Mouse (Mus musculus): ENCODE data around the gene Mccc1. TPM values are rescaled to one million over a fixed set of nuclear protein-coding genes. Genes with fewer than 3 reads are reported as not detected.

Mccc1 gene
- total and polyA plus RNA-seq, 3 experiments, result 32.0 to 126 (median 114) TPM

DNA sequence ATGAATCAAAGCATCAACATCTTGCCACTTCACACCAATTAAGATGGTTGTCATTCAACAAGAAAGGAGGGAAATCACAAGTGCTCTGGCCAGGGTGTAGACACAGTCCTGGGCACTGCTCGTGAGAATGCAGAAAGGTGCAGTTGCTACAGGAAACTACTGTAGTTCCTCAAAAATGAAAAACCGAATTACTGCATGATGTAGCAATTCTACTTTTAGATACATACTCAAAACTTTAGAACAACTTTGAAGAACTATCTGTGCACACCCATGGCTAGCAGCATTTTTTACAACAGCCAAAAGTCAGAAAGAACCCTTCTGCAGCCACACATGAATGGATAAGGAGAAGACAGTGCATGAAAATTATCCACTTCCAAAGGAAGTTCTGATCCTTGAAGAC, 34.0 kb downstream of the Mccc1 start:
- DNase-seq, result no peak

DNA sequence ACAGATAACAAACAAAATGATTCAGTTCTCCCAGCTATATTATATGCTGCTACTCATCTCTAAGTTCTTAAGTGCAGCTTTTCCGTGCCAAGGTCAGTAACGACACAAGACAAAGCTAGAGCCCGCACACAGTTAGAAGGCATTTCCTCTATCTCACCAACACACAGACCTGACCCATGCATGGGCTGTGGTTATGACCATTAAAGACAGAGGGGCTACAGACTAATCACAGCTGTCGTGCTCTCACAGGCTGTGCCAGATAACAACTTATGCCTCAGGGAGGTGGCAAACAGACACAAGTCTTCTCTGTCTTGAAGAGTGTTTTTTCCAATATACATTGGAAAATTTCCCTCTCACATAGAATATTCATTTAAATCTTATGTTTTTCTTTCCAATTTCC, 35.5 kb downstream of the Mccc1 start:
- no peak for DNase-seq

DNA sequence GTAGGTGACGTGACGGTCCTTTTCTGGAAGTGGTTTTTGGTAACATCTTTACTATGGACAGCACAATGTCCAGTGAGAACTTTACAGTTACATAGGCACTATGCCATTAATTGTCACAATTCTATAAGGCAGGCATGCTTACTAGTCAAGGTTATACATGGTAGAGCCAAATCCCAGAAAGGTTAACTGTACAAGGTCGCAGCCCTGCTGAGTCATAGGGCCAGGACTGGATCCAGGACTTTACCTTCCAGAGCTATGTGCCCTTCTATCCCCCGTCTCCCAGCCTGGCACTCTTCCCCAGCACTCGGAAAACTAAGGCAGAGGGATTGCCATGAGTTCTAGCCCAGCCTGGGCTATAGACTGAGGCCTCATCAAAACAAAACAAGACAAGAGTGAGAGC, 36.6 kb downstream of the Mccc1 start:
- peak; percentile 45 for DNase-seq

DNA sequence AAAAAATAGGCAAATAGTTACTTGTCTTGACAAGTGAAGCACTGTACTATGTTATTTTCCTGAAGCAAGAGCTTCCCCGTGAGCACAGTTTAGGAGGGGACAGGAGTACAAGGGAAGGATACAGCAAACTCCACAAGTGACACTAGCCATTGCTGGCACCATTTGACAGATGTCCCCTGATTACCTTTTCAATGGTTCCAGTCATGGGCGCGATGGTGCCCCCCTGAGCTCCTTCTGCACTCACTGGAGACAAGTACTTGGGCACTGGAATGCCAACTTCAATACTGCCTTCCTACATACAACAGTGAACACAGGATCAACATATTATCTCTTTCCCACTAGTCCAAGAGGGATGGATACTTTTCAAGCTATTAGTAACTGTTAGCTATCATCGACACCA, 37.1 kb downstream of the Mccc1 start:
- no peak for DNase-seq

DNA sequence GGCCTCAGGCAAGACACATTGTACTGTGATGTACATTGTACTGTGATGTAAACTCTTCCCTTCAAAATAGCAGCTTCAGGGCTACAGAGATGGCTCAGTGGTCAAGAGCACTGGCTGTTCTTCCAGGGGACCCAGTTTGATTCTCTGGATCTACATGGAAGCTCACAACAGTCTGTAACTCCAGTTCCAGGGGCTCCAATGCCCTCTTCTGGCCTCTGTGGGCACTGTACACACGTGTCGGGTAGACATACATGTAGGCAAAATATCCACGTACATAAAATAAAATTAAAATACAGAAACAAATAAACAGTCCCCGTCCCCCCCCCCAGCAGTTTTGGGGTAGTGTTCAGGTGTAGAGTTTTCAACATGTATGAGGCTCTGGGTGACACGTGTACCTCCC, 37.5 kb downstream of the Mccc1 start:
- no peak for DNase-seq

DNA sequence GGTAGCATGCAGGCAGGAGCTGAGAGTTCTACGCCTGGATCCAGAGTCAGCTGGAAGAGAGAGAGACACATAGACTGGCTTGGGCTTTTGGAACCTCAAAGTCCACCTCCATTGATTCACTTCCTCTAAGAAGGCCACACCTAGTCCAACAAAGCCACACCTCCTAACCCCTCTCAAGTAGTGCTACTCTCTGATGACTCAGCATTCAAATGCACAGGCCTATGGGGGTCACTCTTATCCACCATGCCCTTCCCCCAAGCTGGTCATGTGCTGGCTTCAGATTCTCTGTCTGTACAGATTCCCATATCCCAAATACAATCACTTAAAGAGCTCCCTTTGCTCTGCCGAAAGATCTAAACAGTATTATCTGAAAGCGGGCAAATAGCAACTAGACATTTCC, 43.2 kb downstream of the Mccc1 start:
- no peak for DNase-seq

DNA sequence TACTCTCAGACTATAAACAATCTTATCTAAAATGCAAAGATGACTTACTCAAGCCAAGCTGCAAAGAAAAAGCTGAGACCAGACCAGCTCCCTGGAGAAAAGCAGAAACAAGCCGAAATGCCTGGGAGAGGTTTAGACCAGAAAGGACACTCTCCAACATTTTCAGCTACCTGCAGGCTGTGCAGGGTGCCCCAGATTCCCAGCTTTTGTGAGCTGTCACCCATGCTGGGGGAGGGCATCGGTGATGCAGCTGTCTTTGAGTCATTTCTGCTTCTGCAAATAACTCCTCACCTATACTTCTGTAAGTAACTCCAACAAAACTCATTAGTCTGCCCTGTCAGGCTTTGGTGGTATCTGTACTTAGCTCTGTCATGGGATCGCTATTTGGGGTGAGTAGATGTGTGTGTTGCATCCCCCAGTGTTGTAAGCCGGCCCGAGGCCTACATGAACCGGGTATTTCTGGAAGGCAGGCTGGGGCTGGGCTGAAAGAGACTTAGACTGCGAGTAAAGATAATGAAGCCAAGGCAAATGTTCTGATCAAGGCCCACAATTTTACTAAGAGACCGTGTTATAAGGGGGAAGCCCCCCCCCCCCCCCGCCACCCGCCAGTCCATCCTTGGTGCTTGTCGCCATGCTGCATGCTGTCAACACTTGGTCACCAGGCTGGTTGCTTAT, 45.4 kb downstream of the Mccc1 start:
- no peak for DNase-seq

DNA sequence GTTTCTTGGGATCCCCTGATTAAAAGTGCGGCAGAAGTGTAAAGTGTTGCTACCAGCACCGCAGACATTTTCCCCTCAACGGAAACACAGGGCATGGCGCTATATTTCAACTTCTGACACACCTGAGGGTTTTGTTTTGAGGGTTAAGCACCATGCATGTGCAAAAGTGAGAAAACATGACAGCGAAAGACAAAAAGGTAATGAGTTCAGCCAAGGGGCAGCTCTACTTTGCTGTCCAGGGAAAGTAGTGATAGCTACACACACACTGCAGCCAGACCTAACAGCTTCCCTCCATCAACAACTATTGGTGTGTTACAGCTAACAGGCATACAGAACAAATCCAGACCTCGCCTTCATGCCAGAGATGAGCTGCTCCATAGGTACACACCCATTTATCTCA, 46.7 kb downstream of the Mccc1 start:
- DNase-seq, result no peak

DNA sequence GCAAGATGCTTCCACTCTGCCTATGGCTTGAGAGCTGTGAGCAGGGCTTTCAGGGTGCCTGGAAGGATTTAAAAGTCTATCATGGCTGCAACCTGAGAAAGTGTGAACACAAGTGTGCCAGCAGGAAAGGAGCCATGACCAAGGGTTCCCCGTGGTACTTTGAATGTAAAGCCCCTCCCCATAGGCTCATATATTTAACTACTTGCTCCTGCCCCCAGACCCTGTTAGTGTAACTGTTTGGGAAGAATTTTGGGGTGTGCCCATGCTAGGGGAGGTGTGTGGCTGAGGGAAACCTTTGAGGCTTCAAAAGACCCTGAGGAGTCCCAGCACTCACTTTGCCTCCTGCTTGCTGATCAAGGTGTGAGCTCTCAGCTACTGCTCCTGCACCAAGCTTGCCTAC, 47.3 kb downstream of the Mccc1 start:
- no peak for DNase-seq

DNA sequence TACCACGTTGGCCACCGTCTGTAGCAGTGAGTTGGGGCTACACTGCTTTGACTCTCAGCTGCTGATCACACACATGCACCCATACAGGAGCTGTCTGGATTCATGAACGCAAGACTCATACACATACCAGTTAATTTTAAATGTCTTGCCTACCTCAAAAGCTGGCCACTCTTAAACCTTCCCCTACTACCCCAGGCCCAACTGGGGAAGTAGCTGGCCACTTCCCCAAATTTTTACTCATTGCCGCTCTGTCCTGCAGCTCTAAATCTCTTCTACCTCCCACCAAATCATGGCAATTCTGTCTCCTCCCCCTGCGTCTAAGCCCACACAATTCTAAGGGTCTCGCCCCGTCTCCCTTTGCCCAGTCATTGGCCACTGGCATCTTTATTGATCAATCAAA, 52.3 kb downstream of the Mccc1 start:
- no peak for DNase-seq

DNA sequence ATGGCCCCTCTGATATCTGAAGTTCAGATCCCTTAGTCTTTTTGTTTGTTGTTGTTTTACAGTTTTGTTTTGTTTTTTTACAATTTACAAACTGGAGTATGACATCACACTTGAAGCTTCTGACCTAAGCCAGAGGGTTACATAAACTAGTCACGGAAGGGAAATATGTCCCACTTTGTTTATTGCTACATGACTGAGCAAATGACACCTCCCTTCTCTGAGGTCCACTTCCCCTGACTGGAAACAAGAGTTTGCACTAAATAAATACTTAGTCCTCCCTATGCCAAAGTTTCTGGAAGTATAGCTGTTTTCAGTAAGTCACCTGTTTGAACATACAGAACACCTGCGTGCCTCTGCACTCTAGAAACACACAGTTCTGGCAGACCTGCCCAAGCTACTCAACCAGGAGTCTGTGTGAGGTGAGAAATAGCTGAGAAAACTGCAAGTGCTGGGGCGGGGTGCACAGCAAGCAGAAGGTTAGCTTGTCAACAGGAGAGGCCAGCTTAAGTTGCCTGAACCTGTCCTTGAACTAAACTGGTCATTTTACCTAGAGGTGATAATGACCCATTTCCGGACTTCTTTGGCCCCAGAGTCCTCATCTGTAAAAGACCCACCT, 59.9 kb downstream of the Mccc1 start:
- no peak for DNase-seq

DNA sequence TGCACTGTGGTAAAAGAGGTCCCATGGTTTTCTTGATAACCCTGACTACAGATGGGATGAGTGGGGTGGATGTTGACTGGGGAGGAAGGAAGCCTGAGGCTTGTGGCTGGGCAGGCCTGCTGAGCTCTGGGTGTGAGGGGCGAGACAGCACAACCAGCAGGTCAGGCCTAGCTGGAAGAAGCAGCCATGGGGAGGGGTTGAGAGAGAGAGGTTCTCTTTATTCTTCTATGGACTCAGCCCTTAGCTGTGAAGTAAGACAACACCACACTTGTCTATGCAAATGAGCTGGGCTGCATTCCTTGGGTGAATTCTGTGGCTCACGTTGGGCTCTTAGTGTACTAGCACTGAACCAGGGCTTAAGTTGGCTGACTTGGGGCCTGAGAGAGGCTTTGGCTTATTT, 60.4 kb downstream of the Mccc1 start:
- no peak for DNase-seq

DNA sequence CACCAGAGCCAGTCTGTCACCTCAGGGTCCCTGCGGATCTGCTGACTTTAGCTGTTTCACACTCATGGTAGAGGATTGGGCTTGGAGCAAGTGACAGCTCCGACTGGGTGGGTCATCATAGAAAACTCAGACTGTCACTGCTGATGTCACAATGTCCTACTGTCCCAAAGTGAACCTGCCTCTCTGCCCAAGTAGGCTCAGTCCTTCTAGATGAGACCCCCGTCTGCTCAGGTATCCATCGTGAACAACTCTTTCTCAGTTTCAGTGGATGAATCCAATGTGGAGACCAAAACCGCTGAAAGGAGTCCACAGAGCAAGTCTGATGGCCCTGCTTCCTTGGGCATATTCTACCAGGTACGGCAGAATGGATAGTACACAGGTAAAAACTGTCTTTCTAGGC, 63.1 kb downstream of the Mccc1 start, which contains the start of gene Dcun1d1:
Gene Dcun1d1, minus strand, starts transcription at position 101 of the 400 bp plus-strand sequence.
- DNase-seq, result no peak

DNA sequence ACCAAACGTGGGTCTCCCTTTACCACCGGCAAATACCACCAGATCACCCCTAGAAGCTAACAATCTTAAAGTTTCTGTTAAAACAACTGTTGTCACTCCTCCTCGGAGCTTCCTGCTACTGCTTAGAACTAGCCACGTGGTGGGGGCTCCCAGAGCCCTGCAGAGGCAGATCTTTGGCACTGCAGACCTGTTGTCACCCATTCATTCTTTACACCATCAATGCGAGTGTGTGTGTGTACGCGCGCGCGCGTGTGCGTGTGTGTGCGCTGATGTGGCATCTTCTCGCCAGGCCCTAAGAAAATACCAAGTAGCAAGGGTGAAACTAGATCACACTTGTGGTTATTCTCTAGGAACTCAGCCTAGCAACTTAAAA, 67.1 kb downstream of the Mccc1 start:
- DNase-seq, result no peak

DNA sequence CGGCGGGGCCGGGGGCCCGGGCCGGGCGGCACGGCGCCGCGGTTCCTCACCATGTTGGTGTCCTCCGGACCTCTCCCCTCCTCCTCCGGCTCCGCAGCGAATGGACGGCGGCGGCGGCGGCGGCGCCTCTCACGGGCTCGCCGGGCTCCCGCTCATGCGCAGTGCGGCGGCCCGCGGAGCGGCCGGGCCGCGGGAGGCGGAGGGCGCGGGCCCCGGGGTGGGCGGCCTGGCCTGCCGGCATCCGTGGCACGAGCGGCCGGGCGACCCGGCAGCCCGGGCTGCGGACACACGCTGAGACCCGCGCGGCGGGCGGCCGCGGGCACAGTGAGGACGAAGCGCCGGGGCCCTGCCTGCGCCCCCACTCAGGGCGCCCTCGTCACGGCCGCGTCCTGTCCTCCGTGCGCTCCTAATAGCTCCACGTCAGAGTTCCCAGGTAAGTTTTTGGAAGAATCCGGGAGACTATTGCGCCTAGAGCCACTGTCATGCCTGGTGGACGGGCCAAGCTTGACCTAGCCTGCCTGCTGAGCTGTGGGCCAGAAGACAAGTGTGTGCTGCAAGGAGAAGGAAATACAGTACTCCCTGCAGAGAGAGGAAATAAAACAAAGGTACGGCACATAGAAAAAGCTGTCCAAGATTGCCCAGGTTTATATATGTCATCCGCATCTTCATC, 67.6 kb downstream of the Mccc1 start:
- peak; percentile 92 for DNase-seq

DNA sequence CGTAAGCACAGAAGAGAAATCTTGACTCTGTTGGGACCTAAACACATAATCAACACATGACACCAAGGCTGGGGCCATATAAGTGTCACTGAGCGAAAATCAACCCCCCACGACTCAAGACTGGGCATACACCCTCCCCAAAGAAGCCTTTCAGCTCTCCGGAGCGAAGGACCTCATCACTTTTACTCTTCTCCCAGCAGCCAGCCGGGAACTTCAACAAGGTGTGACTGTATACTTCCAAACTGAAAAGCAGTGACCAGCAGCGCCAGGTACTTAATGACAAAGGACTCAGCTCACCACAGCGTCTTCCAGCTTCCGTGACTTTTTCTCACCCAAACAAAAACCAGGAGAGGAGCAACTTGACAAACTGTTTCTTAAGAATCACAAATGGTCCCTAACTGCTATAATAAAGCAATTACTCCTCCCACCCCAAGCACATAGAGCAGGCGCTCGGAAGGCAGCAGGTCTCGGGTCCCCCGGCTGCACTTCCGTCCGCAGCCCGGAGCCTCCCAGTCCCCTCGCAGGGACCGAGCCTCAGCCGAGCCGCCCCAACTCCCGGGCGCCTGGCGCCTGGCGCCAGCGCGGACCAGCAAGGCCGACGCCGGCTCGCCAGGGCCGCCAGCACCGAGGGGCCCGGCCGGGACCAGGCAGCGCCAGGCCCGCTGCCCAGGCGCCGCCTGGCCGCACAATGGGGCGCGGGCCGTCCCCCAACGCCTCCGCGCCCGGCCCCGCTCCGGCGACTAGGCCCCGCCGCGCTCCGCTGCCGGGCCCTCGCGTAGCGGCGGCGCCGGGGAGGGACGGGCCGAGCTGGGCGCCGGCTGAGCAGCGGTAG, 68.4 kb downstream of the Mccc1 start:
- DNase-seq, result peak; percentile 80

DNA sequence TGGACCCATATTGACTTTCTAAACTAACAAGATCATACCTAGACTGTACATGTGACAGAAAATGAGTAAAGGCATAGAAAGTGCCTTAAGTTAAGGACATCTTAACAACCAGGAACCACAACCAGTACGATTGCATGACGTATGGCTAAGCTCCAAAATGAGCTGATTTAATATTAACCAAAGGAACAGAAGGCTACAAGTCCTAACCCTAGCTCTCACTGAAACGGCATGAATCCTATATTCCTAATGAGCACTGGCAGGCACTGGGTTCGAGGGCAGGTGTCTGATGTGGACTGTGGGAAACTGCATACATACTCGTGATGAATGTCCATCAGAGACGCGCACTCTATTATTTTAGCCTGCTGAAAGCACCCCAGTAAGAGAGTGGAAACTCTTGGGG, 69.1 kb downstream of the Mccc1 start:
- DNase-seq, result peak; percentile 21

DNA sequence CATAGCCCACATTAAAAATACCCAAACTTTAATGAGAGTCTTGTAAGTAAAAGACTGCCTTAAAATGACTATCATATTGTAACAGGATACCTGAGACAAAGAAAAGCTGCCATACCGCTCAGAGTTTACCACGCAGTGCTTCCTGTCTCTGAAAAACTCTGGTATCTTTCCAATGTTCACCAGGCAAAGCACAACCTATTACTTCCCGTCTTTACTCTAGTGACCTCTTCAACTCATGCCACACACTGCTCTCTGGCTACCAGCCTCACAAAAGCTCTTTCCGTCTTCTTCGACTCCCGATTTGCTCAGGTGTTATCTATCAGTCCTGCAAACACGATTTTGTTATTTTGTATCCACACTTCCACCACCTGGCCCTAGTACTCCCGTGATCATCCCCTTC, 70.6 kb downstream of the Mccc1 start:
- no peak for DNase-seq

DNA sequence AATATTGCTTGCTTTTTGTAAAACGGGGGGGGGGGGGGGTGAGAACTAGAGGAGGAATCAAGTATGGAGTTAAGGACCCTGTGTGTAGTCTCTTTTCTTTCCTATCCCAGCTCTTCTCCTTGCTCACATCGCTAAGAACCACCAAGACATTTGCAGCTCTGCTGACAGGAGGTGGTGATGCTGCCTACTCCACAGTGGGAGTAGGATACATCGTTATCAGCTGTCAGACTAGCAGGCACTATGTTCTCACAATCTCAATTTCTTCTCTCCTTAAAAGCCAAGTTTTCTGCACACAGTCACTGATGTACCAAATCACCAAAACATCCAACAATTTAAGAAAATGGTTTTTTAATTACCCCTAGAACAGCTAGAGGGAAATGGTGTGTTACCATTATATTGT, 71.1 kb downstream of the Mccc1 start:
- DNase-seq, result no peak

DNA sequence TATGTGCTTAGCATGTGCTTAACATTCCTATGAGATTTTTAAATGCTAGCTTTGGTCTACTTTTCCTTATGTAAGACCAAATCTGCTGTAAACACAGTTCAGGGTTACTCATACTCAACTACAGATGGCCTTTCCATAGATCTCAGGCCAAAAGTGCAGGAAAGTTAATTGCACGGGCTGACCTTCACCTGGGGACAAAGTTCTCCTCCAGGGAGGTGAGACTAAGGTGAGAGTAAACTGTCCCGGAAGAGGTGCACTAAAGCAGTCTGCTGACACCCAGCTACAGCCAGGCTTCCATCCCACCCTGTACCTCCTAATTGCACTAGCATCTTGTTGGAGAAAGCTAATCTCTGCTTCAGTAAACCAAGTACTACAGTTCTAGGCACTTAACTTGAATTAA, 74.6 kb downstream of the Mccc1 start:
- DNase-seq, result no peak

DNA sequence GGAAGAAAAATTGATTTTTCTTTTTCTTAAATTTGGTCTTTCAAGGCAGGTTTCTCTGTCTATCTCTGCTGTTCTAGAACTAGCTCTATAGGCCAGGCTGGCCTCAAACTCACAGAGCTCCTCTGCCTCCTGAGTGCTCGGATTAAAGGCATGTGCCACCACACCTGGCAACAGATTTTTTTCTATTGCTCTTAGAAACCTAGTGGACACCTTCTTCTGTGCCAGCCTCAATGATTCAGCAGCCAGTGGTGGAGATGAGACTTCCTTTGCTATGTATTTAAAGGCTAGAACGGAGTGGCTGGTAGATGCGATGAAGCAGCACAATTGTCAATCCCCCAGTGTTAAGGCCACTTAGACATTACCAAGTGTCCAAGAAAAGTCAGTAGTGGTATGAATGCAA, 76.5 kb downstream of the Mccc1 start:
- DNase-seq, result no peak

DNA sequence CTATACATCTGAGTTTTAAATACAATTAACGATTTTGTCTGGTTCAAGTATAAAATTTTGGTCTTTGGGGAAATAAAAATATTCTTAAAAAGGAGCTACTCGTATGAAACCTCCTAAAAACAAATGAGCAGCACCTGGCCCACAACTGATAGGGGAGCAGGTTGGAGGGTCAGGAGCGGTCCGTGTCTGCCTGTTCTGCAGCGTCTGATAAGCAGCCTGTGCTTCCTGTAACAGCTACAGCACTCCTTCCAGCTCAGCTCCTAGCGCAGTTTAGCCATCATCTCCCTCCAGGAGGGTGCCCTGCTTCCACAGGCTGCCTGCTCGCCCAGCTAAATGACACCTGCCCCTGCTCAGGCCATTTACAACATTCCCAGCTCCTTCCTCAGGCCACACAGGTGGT, 77.0 kb downstream of the Mccc1 start:
- no peak for DNase-seq

DNA sequence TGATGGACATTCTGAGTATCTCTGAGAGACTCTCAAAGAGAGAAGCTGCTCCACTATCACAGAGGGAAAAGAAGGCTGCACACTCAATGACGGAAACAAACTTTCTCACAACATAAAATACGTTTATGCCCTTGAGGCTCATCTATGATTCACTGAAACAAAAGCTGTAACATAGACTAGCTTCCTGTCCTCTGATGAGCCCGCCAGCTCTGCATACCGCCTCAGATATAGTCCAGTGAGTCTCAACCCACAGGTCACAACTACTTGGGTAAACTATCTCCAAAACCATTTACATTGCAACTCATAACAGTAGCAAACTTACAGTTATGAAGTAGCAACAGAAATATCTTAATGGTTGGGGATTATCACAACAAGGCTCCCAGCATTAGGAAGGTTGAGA, 78.0 kb downstream of the Mccc1 start:
- peak; percentile 35 for DNase-seq
